Mouse (Mus musculus): Measurements from ENCODE around the gene Ctnnd2. TPM values are rescaled to one million over a fixed set of nuclear protein-coding genes. Genes with fewer than 3 reads are reported as not detected.

Gene Ctnnd2
- total RNA-seq, 1 experiment from 2014 or later, result 2.4 TPM

DNA sequence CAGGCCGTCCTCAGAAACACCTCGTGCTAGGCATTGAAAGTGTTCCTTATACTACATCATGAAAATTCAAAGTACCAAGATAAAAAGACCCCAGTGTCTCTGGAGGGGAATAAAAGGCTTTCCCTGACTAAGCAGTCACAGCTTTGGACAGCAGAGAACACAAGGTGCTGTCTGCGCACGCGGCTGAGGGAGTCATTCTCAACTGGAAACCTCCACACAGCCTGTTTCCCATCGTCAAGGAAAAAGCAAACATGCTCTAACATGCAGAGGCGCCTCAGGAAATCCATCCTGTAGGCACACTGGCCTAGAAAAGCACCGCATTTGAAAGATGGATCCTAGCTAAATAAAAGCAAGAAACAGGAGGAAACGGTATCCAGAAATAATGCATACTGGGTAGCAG lies 483.0 kb downstream of the Ctnnd2 start:
- ATAC-seq (replicated peaks in 1 of 2; ENCODE audit: insufficient read depth in 1 of 2, low FRiP score in 2 of 2, low TSS enrichment in 1 of 2, low read depth in 1 of 2, poor library complexity in 2 of 2, severe bottlenecking in 2 of 2), result no peak

DNA sequence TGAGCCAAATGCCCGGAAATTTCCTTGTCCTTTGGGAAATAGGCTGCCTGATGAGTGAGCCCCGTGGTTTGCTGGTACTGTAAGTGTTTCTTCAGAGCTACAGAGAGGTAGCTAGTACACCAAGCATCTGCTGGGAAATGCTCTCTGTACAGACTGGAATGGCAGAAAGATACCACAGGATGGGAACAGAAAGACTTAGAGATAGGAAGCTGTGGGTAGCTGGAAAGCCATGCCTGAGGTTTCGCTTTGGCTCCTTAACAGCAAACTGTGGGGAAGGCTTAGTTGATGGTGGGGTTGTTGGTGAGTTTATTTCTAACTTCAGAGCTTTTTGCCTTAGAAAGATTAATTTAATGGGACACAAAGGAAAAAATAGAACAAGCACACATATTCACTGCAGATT lies 485.2 kb downstream of the Ctnnd2 start:
- no peak for ATAC-seq (replicated peaks in 1 of 2; ENCODE audit: insufficient read depth in 1 of 2, low FRiP score in 2 of 2, low TSS enrichment in 1 of 2, low read depth in 1 of 2, poor library complexity in 2 of 2, severe bottlenecking in 2 of 2)

DNA sequence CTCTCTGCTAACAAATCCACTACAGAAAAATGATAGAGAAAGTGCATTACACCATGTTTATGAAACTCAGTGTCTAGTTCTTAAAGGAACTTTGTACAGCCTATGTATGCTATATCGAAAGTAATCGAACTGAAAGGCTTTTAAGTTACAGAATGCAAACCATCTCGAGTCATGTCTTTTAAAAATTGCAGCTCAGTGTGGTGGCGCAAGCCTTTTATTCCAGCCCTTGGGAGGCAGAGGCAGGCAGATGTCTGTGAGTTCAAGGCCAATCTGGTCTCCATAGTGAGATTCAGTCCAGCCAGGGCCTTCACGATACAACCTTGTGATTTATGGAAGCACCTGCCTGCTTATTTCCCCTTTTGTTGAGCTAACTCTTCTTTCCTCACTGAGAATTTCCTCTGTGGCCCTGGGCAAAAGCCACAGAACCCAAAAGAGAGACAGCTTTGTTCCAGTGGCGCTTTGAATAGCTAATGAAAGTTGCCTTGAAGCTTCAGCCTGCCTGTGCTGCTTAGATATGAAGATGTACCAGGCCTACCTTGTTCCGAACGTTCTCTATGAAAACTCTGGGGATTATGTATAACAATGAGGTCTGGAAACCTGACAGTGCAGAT lies 488.3 kb downstream of the Ctnnd2 start:
- ATAC-seq (replicated peaks in 1 of 2; ENCODE audit: insufficient read depth in 1 of 2, low FRiP score in 2 of 2, low TSS enrichment in 1 of 2, low read depth in 1 of 2, poor library complexity in 2 of 2, severe bottlenecking in 2 of 2), result peak; percentile 89 to 93

DNA sequence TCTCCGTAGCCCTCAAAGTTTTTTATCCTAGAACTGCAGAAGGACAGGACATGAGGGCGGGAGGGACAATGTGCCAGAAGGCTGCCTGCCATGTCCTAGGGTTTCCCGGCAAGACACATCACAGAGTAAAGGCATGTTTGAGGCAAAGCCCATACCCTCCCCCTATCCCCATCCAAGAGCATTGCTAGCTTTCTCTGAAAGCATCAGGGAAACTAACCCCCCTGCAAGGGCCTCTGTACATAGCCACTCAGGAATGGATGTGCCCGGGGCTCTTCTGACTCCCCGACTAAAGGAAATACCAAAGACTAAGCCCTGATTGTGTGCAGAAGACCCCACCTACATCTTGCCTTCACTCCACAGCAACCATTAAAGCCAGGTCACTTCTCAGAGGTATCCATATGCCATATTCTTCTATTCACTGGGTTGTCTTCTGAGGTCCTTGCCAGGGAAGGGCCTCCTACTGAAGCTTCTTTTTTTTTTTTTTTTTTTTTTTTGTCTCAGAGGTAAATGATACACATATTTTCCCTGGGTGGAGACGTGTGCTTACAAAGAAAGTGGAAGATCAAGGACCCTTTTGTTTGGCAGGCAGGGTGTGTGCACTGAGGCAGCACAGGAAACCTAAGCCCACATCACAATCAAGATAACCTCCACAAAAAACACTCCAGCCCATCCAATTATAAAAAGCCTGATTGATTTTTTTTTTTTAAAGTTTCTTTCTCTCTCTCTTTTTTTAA lies 489.5 kb downstream of the Ctnnd2 start:
- ATAC-seq (replicated peaks in 1 of 2; ENCODE audit: insufficient read depth in 1 of 2, low FRiP score in 2 of 2, low TSS enrichment in 1 of 2, low read depth in 1 of 2, poor library complexity in 2 of 2, severe bottlenecking in 2 of 2), result no peak

DNA sequence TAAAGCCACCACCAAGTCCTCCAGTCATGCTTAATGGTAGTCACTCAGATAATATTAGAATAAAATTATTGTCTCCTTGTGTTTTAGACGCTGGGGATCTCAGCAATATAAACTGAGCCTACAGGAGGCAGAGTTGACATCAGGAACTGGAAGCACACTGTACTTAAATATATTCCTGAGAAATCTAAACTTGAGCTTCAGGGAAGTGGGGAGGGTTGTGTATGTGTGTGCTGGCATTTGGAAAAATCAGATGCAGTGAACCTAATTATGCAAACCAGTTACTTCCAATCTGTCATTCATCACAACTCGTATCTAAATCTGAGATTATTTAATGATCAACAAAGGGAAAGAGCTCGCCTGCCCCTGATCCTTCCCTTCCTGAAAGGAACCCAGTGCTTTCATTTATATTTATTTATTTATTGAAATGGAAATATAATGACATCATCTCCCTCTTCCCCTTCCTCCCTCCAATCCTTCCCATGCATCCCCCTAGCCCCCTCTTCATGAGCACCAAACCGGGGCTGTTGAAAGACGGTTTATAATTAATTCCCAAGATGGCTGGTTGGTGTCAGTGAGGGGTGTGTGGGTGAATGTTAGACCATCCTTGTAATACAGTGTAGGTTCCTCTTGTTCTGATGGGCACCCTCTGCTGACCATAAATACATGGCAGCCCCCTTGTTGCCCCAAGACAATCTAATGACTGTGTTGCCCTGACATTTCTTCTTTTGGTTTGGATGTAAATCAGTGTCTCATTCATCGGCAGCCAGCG lies 495.6 kb downstream of the Ctnnd2 start:
- no peak for ATAC-seq (replicated peaks in 1 of 2; ENCODE audit: insufficient read depth in 1 of 2, low FRiP score in 2 of 2, low TSS enrichment in 1 of 2, low read depth in 1 of 2, poor library complexity in 2 of 2, severe bottlenecking in 2 of 2)

DNA sequence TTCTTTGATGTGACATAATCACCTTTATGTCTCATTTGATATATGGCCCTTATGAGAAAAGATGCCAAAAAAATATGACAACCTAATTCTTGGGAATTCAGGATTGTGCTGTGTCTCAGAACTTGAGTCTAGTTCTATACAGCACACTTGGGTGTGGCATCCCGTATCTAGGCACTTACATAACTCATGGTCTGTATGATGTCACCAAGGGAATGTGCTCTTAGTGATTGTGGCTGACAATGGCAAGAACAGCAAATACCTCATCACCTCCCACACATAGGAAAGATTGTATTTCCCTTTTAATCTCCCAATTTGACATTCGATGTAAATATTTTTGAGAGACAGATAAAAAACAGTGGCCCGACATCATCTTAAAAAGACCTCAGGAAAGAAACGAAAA lies 509.5 kb downstream of the Ctnnd2 start:
- ATAC-seq (replicated peaks in 1 of 2; ENCODE audit: insufficient read depth in 1 of 2, low FRiP score in 2 of 2, low TSS enrichment in 1 of 2, low read depth in 1 of 2, poor library complexity in 2 of 2, severe bottlenecking in 2 of 2), result no peak

DNA sequence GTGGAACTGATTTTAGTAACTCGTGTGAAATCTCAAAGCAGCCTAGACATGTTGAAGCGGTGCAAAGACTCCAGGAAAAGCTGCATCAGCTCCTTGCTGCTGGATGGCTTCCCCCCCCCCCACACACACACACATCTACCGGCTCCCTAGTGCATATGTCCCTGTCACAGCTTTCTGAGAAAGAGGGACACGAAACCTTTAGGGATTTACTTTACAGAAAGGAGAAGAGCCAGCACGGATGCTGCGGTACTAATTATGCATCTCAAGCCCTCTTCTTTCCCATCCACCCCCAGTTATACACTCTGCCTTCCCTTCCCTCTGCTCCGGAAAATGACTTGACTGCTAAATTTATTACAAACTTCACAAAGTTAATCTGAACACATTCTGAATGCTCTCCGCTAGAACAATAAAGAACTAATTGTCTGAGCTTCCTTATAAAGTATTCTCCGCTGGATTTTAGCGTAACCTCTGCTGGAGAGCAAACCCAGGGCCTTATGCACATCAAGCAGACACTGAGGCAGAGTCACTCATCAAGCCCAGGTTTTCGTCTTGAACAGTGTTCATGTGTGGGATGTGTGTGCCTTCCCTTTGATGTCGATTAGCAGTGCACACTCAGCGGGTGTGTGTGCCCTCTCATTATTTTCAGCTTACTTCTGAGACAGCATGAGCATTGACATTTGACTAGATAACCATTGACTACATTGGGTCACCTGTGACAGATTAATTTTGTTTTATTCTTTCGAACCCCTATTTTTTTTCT lies 510.1 kb downstream of the Ctnnd2 start:
- no peak for ATAC-seq (replicated peaks in 1 of 2; ENCODE audit: insufficient read depth in 1 of 2, low FRiP score in 2 of 2, low TSS enrichment in 1 of 2, low read depth in 1 of 2, poor library complexity in 2 of 2, severe bottlenecking in 2 of 2)

DNA sequence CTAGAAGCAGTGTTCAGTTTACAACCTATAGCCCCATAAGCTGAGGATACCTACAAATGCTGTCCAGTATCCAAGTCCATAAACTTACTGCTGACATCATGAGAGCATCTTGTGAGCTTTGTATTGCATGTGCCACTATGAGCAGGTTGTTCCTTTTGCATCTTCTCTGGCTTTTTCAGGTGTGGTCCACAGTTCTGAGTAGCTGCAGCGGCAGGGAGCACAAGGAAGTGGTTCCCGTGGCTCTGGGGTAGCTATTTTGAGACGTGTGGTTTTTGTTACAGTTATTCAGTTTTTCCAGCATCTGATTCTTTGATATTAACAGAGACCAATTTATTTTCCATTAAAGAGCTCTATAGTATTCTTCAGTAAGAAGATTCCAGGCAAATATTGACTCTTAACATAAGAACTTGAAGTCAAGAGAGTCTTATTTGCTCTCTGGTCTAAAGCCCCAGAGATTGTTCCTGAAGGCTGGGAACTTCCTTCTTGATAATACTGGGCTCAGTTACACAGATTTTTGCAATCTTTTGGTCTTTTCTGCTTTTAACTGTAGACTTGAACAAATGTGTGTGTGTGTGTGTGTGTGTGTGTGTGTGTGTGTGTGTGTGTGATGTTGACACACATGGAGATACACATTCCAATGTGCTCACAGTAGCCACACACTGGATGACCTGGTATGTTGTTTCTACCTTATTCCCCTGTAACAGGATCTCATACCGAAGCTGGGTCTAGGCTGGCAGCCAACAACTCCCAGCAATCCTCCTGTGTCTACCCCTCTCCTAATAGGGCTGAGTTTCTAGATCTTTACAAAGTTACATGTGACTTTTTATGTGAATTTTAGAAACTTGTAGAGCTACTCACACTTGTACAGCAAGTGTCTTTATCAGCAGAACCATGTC lies 514.1 kb downstream of the Ctnnd2 start:
- ATAC-seq (replicated peaks in 1 of 2; ENCODE audit: insufficient read depth in 1 of 2, low FRiP score in 2 of 2, low TSS enrichment in 1 of 2, low read depth in 1 of 2, poor library complexity in 2 of 2, severe bottlenecking in 2 of 2), result peak; percentile 36 to 53; a peak in 2 of 4 replicates

DNA sequence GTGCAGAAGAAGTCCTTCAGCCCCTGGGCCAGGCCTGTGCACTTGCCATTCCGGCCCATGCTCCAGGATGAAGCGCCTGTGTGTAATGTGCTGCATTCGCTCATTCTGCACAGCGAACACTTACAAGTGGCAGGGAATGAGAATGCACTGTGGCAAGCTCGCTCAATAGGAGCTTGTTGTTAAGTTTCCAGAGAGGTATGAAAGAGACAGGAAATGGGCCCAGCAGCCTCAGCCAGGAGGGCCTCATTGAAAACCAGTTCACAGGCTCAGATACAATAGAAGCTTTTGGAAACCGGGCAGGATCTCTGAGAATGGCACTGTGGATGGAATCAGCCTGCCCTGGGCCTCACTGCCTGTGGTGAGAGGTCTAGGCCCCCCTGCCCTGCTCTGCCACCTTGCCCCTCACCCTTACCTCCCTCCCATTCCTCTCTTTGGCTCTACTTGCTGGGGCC lies 521.4 kb downstream of the Ctnnd2 start:
- no peak for ATAC-seq (replicated peaks in 1 of 2; ENCODE audit: insufficient read depth in 1 of 2, low FRiP score in 2 of 2, low TSS enrichment in 1 of 2, low read depth in 1 of 2, poor library complexity in 2 of 2, severe bottlenecking in 2 of 2)

DNA sequence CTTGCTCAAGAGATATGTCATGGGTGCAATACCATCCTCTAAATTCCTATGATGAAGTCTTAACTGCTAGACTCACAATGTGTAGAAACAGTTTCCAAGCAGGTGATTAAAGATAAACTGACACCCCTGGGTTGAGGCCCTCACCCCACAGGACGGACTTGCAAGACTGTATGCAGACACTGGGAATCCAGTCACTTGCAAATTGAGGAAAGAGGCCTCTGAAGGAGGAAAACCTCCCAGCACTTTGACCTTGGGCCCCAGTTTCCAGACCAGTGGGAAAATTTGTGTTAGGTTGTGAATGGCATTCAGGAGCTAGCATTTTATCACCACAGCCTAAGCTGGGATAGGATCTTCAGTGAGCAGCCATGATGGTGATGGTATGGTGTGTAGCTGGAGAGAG lies 521.9 kb downstream of the Ctnnd2 start:
- ATAC-seq (replicated peaks in 1 of 2; ENCODE audit: insufficient read depth in 1 of 2, low FRiP score in 2 of 2, low TSS enrichment in 1 of 2, low read depth in 1 of 2, poor library complexity in 2 of 2, severe bottlenecking in 2 of 2), result no peak

DNA sequence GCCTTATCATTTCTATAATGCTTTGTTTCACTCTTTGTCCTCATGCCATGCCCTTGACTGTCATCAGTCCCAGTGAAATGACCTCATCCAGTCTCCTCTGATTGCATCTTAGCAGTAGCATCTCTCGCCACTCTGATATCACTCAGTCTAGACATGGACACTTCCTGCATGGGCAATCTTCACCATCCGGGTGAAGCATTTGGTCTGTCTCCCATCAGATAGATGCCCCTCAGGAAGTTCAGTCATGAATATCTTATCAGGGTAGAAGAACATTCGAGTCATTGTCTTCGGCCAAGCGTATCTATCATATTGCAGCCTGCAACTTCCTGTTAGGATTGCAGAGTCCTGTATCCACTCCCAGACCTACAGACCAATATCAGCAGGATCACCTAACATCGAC lies 523.5 kb downstream of the Ctnnd2 start:
- no peak for ATAC-seq (replicated peaks in 1 of 2; ENCODE audit: insufficient read depth in 1 of 2, low FRiP score in 2 of 2, low TSS enrichment in 1 of 2, low read depth in 1 of 2, poor library complexity in 2 of 2, severe bottlenecking in 2 of 2)

DNA sequence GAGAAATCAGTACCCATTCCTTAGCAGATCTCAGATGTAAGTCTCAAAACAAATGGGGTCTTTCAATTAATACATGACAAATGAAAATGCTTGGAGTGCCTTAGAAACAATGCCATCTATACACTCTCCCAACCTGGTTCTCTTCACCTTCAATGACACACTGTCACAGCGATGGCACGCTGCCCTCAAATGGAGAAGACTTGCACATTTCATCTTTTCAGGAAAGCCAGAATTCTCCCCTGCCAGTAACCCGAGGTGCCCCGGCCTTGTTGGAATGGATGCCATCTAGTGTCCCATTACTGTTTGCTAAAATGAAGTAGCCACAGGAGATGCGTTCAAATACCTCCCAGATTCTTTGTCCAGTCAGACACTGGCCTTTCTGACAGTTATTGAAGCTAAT lies 525.0 kb downstream of the Ctnnd2 start:
- no peak for ATAC-seq (replicated peaks in 1 of 2; ENCODE audit: insufficient read depth in 1 of 2, low FRiP score in 2 of 2, low TSS enrichment in 1 of 2, low read depth in 1 of 2, poor library complexity in 2 of 2, severe bottlenecking in 2 of 2)

DNA sequence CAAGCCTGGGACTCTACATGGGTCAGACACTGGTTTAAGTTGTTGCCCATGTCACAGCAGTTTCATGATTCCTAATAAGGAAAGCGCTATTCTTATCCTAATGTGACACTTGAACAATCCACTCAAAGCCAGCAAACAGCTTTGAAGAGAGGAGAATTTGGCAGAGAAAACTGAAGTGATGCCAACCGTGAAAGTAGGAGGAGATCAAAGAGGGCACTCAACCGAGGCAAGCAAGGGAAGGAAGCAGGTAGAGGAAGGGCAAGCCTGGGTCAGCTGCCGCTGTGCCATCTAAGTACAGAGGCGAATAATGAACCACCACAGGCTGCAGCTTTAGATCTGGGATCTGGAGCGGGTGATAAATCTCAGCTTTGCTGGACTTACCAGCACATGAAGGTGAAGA lies 528.4 kb downstream of the Ctnnd2 start:
- no peak for ATAC-seq (replicated peaks in 1 of 2; ENCODE audit: insufficient read depth in 1 of 2, low FRiP score in 2 of 2, low TSS enrichment in 1 of 2, low read depth in 1 of 2, poor library complexity in 2 of 2, severe bottlenecking in 2 of 2)

DNA sequence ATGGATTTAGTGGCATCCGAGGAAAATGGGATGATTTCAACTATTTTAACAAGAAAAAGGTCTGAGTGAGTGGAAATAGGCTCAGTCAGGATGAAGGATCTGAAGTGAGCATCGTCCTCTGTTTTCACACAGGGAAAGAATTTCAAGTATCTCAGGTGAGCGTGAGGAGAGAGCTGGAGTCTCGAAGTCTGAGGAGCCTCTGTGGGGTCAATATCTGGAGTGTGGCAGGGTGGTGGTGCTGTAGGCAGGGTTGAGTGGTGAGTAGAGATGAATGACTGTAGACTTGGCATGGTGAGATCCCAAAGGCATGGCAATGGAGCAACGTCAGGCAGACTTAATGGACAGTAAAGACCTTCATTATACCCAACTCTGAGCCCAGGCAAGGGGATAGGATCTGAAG lies 529.2 kb downstream of the Ctnnd2 start:
- ATAC-seq (replicated peaks in 1 of 2; ENCODE audit: insufficient read depth in 1 of 2, low FRiP score in 2 of 2, low TSS enrichment in 1 of 2, low read depth in 1 of 2, poor library complexity in 2 of 2, severe bottlenecking in 2 of 2), result no peak

DNA sequence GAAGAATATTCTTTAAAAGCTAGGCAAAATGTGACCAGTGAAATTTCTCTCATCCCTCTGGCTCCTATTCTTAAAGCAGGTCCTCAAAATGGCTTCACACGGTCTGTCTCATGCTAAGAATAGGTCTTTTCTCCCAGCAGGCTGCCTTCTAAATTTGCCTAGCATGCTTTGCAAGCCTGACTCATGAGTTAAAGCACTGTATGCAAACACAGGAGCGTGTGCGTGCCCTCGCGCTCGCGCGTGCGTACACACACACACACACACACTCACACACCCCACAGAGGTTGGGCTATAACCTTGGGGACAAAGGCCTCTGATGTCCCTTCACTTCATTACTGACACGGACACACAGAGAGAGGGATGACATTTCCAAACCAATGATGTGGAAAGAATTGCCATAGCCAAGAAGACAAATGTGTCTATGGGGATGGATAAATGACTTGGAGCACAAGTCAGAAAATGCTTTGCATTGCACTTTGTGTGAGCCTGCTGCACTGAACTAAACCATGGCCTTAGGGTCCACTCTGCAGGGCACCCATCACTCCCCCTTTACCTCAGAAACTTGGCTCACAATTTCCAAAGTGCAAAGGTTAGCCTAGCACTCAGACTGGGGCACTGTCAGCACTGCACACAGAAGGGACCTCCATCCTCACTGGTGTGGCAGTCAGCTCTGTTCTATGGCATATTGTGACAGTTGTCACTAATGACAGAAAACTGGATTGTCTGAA lies 536.8 kb downstream of the Ctnnd2 start:
- ATAC-seq (replicated peaks in 1 of 2; ENCODE audit: insufficient read depth in 1 of 2, low FRiP score in 2 of 2, low TSS enrichment in 1 of 2, low read depth in 1 of 2, poor library complexity in 2 of 2, severe bottlenecking in 2 of 2), result no peak

DNA sequence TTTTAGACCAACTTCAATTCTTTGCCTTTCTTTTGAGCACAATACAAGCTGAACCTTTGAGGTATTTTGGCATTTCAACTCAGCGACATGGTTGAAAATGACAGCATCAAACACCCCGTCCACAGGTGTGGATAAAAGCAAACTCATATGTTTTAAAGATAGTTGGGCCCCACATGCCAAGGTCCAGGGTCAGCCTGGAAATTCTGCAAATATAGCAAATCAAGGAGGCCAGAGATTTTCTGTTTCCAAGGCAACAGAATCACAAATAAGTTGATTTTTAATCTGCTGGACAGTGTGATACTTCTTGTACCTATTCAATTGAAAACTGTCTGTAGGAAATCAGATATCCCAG lies 537.3 kb downstream of the Ctnnd2 start:
- ATAC-seq (replicated peaks in 1 of 2; ENCODE audit: insufficient read depth in 1 of 2, low FRiP score in 2 of 2, low TSS enrichment in 1 of 2, low read depth in 1 of 2, poor library complexity in 2 of 2, severe bottlenecking in 2 of 2), result no peak

Data from hematopoietic stem cell, adult 5-6 weeks (primary cell).